Mouse (Mus musculus): ENCODE data around the gene Tmem120b.

GRCm38 (mm10) chr5:123159446-123159845 lies 91.2 kb downstream of the Tmem120b start:
- TF ChIP-seq CTCF (IDR thresholded peaks at IDR 0.05; ENCODE audit: extremely low read depth, insufficient read depth, insufficient read length, insufficient replicate concordance) = no peak
- TF ChIP-seq POLR2A (IDR thresholded peaks at IDR 0.05; ENCODE audit: low read depth, low read length) = no peak
